Mouse (Mus musculus) cerebellum, postnatal 25 days (tissue): Measurements from ENCODE around the gene Tspan33.
A peak's percentile ranks its signal among the peaks of the same experiment; 100 is the strongest.
"Not testable (repeated sequence)": the region's sequence is repeated elsewhere in the genome, so short reads cannot be mapped to it uniquely, and the experiment has no call there.

Experiments used
- DNase-seq, 2 experiments: peaks; one replicate each; pipeline ENCODE4 v3.0.0; 2021; ENCODE audit warnings: mixed read lengths in 2 of 2

Tspan33 gene

DNA sequence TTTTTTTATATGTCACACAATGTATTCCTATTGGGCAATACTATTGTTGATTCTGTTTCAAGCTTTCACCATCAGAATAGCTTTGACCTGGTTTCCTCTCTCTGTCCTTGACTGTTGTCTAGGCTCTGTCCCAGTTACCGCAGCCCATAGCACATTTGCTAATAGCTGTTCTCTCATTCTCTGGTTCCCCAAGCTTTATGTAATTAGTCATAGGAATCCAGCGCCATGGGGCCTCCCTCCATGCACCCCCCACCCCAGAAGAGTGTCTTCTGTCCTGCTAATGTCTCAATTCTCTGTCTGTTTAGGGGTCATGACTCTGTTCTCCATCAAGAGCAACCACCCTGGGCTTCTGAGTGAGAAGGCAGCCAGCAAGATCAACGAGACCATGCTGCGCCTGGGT is 62.5 kb downstream of the Tspan33 start:
- no peak for DNase-seq

GRCm38 (mm10) chr6:29758417-29758816 is 64.4 kb downstream of the Tspan33 start:
- DNase-seq, result peak; percentile 82 to 89

DNA sequence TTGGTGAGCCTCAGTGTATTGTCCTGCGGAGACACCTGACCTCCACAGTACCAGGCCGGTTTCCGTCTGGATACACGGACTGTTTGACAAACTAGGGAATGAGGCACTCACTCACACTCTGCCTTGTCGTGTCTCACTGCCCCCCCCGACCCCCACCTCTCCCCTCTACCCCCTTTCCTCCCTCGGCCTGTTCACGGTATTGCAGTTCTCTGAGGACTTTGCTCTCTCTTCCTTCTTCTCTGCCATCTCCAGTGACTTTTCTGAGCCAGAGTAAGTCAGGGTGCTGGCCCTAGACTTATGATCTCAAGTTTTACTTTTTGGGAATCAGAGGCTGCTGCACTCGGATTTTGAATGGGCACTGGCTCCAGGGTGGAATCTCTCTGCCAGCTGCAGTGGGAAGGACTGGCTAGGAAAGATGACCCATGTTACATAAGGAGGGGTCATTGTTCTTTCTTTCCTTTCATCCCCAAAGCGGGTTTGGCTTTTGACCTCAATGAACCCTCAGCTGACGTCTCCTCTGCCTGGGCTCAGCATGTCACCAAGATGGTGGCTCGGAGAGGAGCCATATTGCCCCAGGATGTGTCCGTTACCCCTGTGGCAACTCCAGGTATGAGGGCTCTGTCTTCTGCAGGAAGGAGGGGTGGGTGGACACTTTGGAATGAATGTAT is 65.1 kb downstream of the Tspan33 start:
- DNase-seq, result no peak

GRCm38 (mm10) chr6:29760397-29760796 is 66.4 kb downstream of the Tspan33 start:
- DNase-seq, result not testable (repeated sequence)

DNA sequence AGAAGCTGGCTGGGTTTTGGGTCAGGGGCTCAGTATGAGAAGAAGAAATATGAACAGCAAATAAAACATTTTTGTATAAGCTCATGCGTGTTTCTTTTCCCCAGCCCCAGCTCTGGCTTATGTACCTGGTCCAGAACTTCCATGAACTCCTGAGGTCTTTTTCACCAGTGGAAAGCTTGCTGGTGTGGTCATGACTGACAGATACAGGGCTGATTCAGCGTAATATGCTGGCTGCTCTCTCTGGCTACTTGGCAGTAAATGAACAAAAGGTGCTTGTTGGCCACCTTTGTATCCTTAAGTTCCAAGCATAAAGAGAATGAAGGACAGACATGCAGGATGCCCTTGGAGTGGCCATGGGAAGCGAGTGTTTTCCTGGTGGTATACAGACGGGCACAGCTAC is 67.3 kb downstream of the Tspan33 start:
- DNase-seq, result no peak

DNA sequence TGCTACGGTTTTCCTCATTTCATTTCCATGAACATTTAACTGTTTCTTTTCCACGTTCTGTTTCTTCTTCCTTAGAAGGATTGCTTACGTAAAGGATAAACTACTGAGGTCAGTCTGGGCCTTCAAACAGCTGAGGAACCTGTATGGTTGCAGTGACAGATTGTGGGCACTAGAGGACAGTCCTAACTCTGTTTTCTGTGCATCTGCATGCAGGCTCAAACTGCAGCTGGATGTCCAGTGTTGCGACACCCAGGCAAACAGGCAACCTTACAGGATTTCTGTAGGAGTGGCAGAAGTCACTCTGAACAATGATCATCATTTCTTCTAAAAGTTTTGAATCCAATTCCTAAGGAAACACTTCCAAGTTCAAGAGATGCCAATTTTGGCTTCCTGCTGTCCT is 68.5 kb downstream of the Tspan33 start:
- no peak for DNase-seq

DNA sequence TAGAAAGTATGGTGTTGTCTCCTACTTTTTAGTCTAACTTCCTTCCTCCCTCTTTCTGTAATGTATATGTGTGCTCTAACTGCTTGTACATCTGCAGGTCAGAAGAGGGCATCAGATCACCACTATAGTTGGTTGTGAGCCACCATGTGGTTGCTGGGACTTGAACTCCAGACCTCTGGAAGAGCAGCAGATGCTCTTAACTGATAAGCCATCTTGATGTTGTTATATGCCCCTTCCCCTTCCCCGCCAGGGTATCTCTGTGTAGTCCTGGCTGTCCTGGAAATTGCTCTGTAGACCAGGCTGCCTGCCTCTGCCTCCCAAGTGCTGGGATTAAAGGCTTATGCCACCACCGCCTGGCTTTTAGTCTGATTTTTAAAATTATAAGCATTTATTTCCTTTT is 72.9 kb downstream of the Tspan33 start:
- no peak for DNase-seq
